Mouse (Mus musculus) MEL (cell line): Measurements from ENCODE around the gene Col4a1. TPM values are rescaled to one million over a fixed set of nuclear protein-coding genes. Genes with fewer than 3 reads are reported as not detected.

Source experiments
- DNase-seq: peaks from one replicate; pipeline ENCODE4 v3.0.0; 2011; ENCODE audit warnings: low read depth, low spot score
- H3K27ac ChIP-seq: 2 replicates; pipeline ENCODE4 v1.5.1; 2012; ENCODE audit warnings: low read depth, mild to moderate bottlenecking, control low read depth, low read length, moderate library complexity; ENCODE audit not compliant: control insufficient read depth
- H3K27me3 ChIP-seq, 2 experiments: fragments of 150-350 bp in 1 of 2; sonication (generic) in 1 of 2; 2 replicates each; pipeline ENCODE4 v1.6.1; 2012; ENCODE audit warnings: low read length in 2 of 2, mild to moderate bottlenecking in 2 of 2, improper control_type of control experiment in 1 of 2, moderate library complexity in 1 of 2; ENCODE audit not compliant: insufficient read depth in 2 of 2, control insufficient read depth in 1 of 2
- H3K36me3 ChIP-seq, 2 experiments: 2 replicates each; pipeline ENCODE4 v1.6.1; 2012 to 2014; ENCODE audit warnings: low read length in 2 of 2, improper control_type of control experiment in 1 of 2, inconsistent platforms in 1 of 2, mild to moderate bottlenecking in 1 of 2; ENCODE audit not compliant: insufficient read depth in 2 of 2, control insufficient read depth in 1 of 2
- H3K4me1 ChIP-seq, 2 experiments: fragments of 150-350 bp in 1 of 2; sonication (generic) in 1 of 2; 2 replicates each; pipeline ENCODE4 v1.6.1; 2012; ENCODE audit warnings: low read length in 2 of 2, improper control_type of control experiment in 1 of 2, mild to moderate bottlenecking in 1 of 2; ENCODE audit not compliant: insufficient read depth in 2 of 2, control insufficient read depth in 1 of 2
- H3K4me3 ChIP-seq, 2 experiments: fragments of 150-350 bp in 1 of 2; sonication (generic) in 1 of 2; 2 replicates each; pipeline ENCODE4 v1.5.1; 2012; ENCODE audit warnings: low read depth in 2 of 2, low read length in 2 of 2, mild to moderate bottlenecking in 2 of 2, moderate library complexity in 2 of 2, control low read depth in 1 of 2, improper control_type of control experiment in 1 of 2; ENCODE audit not compliant: control insufficient read depth in 1 of 2, insufficient read depth in 1 of 2
- H3K79me2 ChIP-seq: 2 replicates; pipeline ENCODE4 v1.6.1; 2012; ENCODE audit warnings: mild to moderate bottlenecking, low read length, moderate library complexity; ENCODE audit not compliant: control insufficient read depth, poor library complexity, insufficient read depth
- H3K9ac ChIP-seq: 2 replicates; pipeline ENCODE4 v1.6.1; 2012; ENCODE audit warnings: low read depth, mild to moderate bottlenecking, control low read depth, low read length, moderate library complexity; ENCODE audit not compliant: control insufficient read depth, poor library complexity, severe bottlenecking
- H3K9me3 ChIP-seq: fragments of 150-350 bp; sonication (generic); replicated peaks from 2 replicates; pipeline ENCODE4 v1.6.1; 2012; ENCODE audit warnings: mild to moderate bottlenecking, low read length, improper control_type of control experiment, moderate library complexity; ENCODE audit not compliant: insufficient read depth
- BHLHE40 ChIP-seq: IDR thresholded peaks from 2 replicates; pipeline ENCODE4 v1.6.1; 2012; ENCODE audit warnings: low read depth, mild to moderate bottlenecking, inconsistent platforms, low read length, improper control_type of control experiment, borderline replicate concordance
- CHD1 ChIP-seq: IDR thresholded peaks from 2 replicates; pipeline ENCODE4 v1.6.1; 2012; ENCODE audit warnings: low read depth, mild to moderate bottlenecking, inconsistent platforms, low read length, improper control_type of control experiment
- CTCF ChIP-seq, 3 experiments: IDR thresholded peaks in 2 of 3; conservative IDR thresholded peaks in 1 of 3; 2 replicates each; pipeline ENCODE4 v1.5.1; 2011 to 2012; ENCODE audit warnings: low read length in 3 of 3, low read depth in 2 of 3, mild to moderate bottlenecking in 2 of 3, improper control_type of control experiment in 1 of 3, inconsistent platforms in 1 of 3, mixed read lengths in 1 of 3, moderate library complexity in 1 of 3; ENCODE audit not compliant: control insufficient read depth in 1 of 3, insufficient read depth in 1 of 3, poor library complexity in 1 of 3, severe bottlenecking in 1 of 3
- E2F4 ChIP-seq: IDR thresholded peaks from 2 replicates; pipeline ENCODE4 v1.6.1; 2011; ENCODE audit warnings: low read depth, low read length, improper control_type of control experiment, borderline replicate concordance
- GATA1 ChIP-seq: IDR thresholded peaks from 2 replicates; pipeline ENCODE4 v1.6.1; 2011; ENCODE audit warnings: low read depth, low read length, improper control_type of control experiment
- KAT2A ChIP-seq: conservative IDR thresholded peaks from 2 replicates; pipeline ENCODE4 v1.6.1; 2012; ENCODE audit warnings: low read depth, low read length, improper control_type of control experiment, inconsistent platforms
- MAX ChIP-seq: IDR thresholded peaks from 2 replicates; pipeline ENCODE4 v1.6.1; 2011; ENCODE audit warnings: low read length, improper control_type of control experiment
- MAZ ChIP-seq: IDR thresholded peaks from 2 replicates; pipeline ENCODE4 v1.6.1; 2012; ENCODE audit warnings: low read depth, mild to moderate bottlenecking, inconsistent platforms, low read length, improper control_type of control experiment
- MEF2A ChIP-seq: IDR thresholded peaks from 2 replicates; pipeline ENCODE4 v1.6.1; 2014; ENCODE audit warnings: low read depth, mild to moderate bottlenecking, inconsistent platforms, low read length, improper control_type of control experiment; ENCODE audit not compliant: poor library complexity, insufficient replicate concordance, severe bottlenecking; ENCODE audit errors: extremely low read depth
- MXI1 ChIP-seq: IDR thresholded peaks from 2 replicates; pipeline ENCODE4 v1.6.1; 2011; ENCODE audit warnings: mild to moderate bottlenecking, low read depth, low read length, improper control_type of control experiment
- POLR2A ChIP-seq, 2 experiments: IDR thresholded peaks; 2 replicates each; pipeline ENCODE4 v1.6.1; 2011 to 2012; ENCODE audit warnings: low read length in 2 of 2, mild to moderate bottlenecking in 2 of 2, control low read depth in 1 of 2, improper control_type of control experiment in 1 of 2, low read depth in 1 of 2, moderate library complexity in 1 of 2; ENCODE audit not compliant: control insufficient read depth in 1 of 2, insufficient read depth in 1 of 2, poor library complexity in 1 of 2
- POLR2AphosphoS2 ChIP-seq: IDR thresholded peaks from 2 replicates; pipeline ENCODE4 v1.6.1; 2011; ENCODE audit warnings: low read length, improper control_type of control experiment
- SMC3 ChIP-seq: IDR thresholded peaks from 2 replicates; pipeline ENCODE4 v1.6.1; 2011; ENCODE audit warnings: low read depth, low read length, improper control_type of control experiment
- TBP ChIP-seq: IDR thresholded peaks from 2 replicates; pipeline ENCODE4 v1.8.0; 2011; ENCODE audit warnings: low read depth, low read length, improper control_type of control experiment
- USF2 ChIP-seq, 2 experiments: IDR thresholded peaks; 2 replicates each; pipeline ENCODE4 v1.6.1; 2011 to 2012; ENCODE audit warnings: improper control_type of control experiment in 2 of 2, low read length in 2 of 2, borderline replicate concordance in 1 of 2, inconsistent platforms in 1 of 2, low read depth in 1 of 2, mild to moderate bottlenecking in 1 of 2; ENCODE audit not compliant: insufficient read depth in 1 of 2
- ZC3H11A ChIP-seq: IDR thresholded peaks from 2 replicates; pipeline ENCODE4 v1.6.1; 2012; ENCODE audit warnings: low read depth, mild to moderate bottlenecking, inconsistent platforms, low read length, improper control_type of control experiment
- ZKSCAN1 ChIP-seq: IDR thresholded peaks from 2 replicates; pipeline ENCODE4 v1.6.1; 2012; ENCODE audit warnings: low read depth, mild to moderate bottlenecking, inconsistent platforms, low read length, improper control_type of control experiment, moderate library complexity
- polyA plus RNA-seq, 2 experiments: library from polyadenylated mRNA; stranded (reverse) in 1 of 2; unstranded in 1 of 2; fragments of >175 nt in 1 of 2; fragments of >200 nt in 1 of 2; gene quantifications; 2 replicates each; pipeline versions ENCODE4 v1.2.1 to v1.2.4; 2012; ENCODE audit warnings: low replicate concordance in 2 of 2, low read depth in 1 of 2; ENCODE audit not compliant: insufficient read length in 2 of 2, insufficient read depth in 1 of 2, missing spikeins in 1 of 2
- total RNA-seq: library from RNA; depleted of rRNA; stranded (reverse); fragments of 300-350 nt; gene quantifications from 2 replicates; pipeline ENCODE4 v1.2.3, GENCODE M21; 2012

Gene Col4a1
- total and polyA plus RNA-seq, 3 experiments, result 0.31 TPM; not detected in 2

- H3K27me3 ChIP-seq, result no peaks in the 10 kb centered on the region
- H3K9ac ChIP-seq, result no peak overlapping the region
- H3K4me3 ChIP-seq, result no peak overlapping the region
- H3K36me3 ChIP-seq, result no peaks in the 10 kb centered on the region
- no peaks in the 10 kb centered on the region for H3K9me3 ChIP-seq
- no peaks in the 10 kb centered on the region for H3K4me1 ChIP-seq
- no peak overlapping the region for H3K27ac ChIP-seq
- TF ChIP-seq ZC3H11A (no peak), SMC3 (no peak), TBP (no peak), MAX (no peak), POLR2A (IDR thresholded peaks at IDR 0.05; ENCODE audit: control insufficient read depth in 1 of 2, insufficient read depth in 1 of 2, low read depth in 1 of 2, low read length in 2 of 2, poor library complexity in 1 of 2) (no peak), KAT2A (no peak), MXI1 (no peak), POLR2AphosphoS2 (no peak), GATA1 (no peak), E2F4 (no peak), CHD1 (no peak)
- DNase-seq, result no peak
- no peaks in the 10 kb centered on the region for H3K79me2 ChIP-seq
These were observed 29.9 kb downstream of the Col4a1 start for GRCm38 (mm10) chr8:11282696-11283095.

GRCm38 (mm10) chr8:11282139-11282538 is 30.5 kb downstream of the Col4a1 start:
- DNase-seq, result no peak
- Histone ChIP-seq H3K79me2 (no peaks in the 10 kb centered on the region), H3K27ac (no peak overlapping the region), H3K27me3 (no peaks in the 10 kb centered on the region), H3K9me3 (no peaks in the 10 kb centered on the region), H3K36me3 (no peaks in the 10 kb centered on the region), H3K4me3 (no peak overlapping the region), H3K4me1 (no peaks in the 10 kb centered on the region), H3K9ac (no peak overlapping the region)
- TF ChIP-seq USF2 (IDR thresholded peaks at IDR 0.05; ENCODE audit: borderline replicate concordance in 1 of 2, insufficient read depth in 1 of 2, low read depth in 1 of 2, low read length in 2 of 2), result no peak
- no peak for TF ChIP-seq MAZ
- no peak for TF ChIP-seq POLR2AphosphoS2
- TF ChIP-seq KAT2A, result no peak
- no peak for TF ChIP-seq CHD1
- no peak for TF ChIP-seq MEF2A
- TF ChIP-seq CTCF (IDR thresholded peaks at IDR 0.05 in 2 of 3, conservative IDR thresholded peaks at IDR 0.05 in 1 of 3; ENCODE audit: control insufficient read depth in 1 of 3, insufficient read depth in 1 of 3, low read depth in 2 of 3, low read length in 3 of 3, poor library complexity in 1 of 3, severe bottlenecking in 1 of 3), result no peak
- TF ChIP-seq BHLHE40, result no peak
- no peak for TF ChIP-seq ZKSCAN1
- TF ChIP-seq GATA1, result no peak
- no peak for TF ChIP-seq MAX
